Mouse (Mus musculus): ENCODE data around the gene Ppp1r15b.

The Ppp1r15b gene

DNA sequence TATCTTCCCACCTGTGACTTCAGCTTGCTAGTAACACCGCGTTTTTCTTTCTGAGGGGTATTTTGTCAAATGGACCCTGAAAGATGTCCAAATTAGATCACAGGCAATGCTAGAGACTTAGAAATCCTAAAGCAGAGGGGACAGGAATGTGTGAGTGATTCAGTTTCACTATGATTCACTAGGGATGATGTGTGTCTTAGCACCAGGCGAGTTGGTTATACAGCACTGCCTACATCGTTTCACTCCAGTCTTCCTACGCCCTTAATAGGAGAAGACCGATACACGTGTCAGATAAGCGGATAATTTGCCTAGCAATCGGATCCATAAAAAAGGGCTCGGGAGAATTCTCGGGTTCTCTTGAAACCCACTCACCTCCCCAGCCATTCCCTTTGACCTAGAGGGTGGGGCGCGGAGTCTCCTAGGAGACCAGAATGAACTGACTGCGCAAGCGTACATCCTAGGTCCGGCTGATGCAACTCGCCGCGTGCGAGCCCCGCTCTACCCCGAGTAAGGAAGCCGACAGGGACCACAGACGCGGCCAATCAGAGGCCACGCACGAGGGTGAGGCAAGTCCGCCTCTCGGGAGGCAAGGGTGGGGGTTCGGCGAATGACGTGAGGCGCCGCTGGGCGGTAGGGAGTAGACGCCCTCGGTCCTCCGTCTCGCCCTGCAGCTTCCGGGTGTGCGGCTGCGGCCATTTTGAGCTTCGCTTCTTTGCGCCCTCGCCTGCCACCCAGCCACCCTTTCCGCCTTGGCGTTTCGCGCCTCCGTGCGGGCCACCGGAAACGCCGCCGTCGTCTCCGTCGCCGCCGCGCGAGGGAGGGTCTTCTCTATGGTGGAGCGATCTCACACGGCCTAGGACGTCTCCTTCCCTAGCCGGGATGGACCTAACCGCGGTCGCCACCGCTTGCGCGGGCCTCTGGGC is at the start of gene Ppp1r15b:
Gene Ppp1r15b, plus strand, starts transcription at position 506 of the 923 bp plus-strand sequence.
- peak; percentile 100 for DNase-seq

- DNase-seq, result no peak
Measured at GRCm38 (mm10) chr1:133083003-133083546, 47.9 kb upstream of the Ppp1r15b start.

DNA sequence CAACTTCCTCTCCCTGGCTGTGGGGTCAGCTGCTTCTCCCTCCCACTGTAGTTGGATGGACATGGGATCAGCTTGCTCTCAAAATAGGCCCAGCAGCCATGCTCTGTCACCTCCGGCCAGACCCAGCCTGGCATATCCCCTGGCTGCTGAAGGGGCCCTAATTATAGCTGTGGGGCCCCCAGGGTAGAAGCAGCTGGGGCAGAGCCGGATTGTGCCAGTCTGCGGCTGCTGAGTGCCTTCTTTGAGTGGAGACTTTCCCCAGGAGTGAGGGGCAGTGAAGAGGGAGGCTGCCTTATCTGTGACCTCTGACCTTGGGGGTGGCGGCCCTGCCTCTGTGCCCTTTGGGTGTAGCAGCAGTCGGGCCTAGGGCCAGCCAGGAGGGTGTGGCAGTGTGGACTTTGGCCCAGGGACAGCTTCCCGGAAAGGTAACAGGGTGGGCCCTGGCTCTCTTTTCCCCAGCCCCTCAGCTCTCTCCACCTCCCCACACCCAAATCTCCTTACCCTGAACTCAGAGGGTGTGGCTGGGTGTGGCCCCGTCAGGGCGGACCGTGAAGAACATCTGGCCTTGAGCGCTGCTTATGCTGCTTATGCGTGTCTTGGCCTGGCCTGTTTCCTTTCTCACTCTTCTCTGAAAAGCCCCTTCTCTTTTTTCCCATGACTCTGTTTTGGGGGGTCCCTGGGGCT is 46.9 kb upstream of the Ppp1r15b start:
- DNase-seq, result no peak

DNA sequence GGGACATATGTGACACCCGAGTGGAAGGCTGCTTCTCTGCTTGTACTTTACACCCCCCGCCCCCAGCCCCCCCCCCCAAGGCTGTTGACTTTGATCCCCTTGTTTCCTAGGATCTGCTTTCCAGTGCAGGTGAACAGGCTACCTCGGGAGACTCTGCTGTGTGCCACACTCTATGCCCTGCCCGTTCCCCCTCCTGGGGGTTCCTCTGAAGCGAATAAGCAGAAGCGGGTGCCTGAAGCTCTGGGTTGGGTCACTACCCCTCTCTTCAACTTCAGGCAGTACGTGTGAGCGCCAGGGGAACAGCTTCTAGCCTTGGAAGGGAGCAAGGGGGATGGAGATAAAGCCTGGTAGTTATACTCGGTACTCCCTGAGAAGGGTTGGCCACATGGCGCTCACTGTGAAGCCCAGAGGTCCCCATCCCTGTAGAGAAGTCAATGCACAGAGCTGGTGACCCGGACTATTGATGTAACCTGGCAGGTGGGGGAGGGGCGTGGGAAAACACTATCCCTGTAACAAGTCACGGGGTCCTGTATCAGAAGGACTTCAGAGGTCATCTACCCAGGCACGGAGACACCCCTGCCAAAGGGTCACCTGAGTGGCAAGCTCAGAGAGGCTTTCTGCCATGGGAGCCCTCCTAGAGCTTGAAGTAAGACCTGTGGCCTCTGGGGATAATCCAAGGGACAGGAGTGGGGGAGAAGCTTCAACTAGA is 46.1 kb upstream of the Ppp1r15b start:
- no peak for DNase-seq

GRCm38 (mm10) chr1:133085417-133085742 is 45.6 kb upstream of the Ppp1r15b start:
- no peak for DNase-seq

DNA sequence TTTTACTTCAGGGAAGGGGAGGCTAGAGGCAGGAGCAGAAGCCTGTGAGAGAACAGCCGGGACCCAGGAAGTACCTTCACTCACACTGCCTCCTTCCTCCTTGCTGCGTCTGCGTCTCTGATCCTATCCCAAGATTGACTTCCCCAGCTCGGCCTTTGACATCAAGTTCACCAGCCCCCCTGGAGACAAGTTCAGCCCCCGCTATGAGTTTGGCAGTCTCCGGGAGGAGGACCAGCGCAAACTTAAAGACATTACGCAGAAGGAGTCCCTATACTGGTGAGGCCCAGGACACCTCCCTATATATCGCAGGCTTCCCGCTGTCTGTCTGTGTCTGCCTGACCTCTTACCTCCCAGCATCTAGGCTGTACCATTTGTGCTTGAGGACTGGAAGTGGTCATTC is 44.1 kb upstream of the Ppp1r15b start:
- no peak for DNase-seq

DNA sequence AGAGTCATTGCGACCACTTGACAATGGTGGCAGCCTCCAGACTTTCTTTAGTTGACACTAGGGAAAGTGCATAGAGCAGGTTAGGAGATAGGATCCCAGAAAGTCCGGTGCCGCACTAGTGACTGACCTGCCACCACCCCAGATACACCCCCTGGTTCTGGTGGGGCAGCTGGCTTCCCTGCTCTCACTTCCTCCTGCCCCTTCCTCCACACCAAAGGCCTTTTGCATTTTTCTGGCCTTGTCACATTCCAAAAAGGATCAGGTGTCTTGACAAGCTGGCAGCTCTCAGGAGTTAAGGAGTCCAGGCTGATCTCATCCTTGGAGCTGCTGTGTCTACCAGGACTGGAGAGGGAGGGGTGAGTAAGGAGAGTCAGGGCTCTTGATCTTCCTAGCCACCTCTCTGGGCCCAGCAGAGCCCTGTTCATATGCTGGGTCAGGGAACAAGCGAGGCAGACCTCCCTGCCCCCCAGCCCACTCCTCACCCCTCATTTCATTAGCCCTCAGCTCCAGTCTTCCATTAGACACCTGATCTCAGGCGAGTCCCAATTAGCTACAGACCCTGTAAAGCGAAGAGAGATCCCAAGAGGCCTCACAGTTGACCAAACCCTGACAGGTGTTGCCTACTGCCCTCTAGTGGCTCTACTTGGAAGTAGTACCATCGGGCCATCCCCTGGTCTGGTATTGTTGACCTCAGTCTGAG is 43.6 kb upstream of the Ppp1r15b start:
- DNase-seq, result peak; percentile 35

- no peak for DNase-seq
Measured at GRCm38 (mm10) chr1:133088196-133088595, 42.7 kb upstream of the Ppp1r15b start.

- DNase-seq, result no peak
Measured at GRCm38 (mm10) chr1:133089415-133089814, 41.5 kb upstream of the Ppp1r15b start.

- DNase-seq, result no peak
Measured at GRCm38 (mm10) chr1:133090641-133091040, 40.3 kb upstream of the Ppp1r15b start.

DNA sequence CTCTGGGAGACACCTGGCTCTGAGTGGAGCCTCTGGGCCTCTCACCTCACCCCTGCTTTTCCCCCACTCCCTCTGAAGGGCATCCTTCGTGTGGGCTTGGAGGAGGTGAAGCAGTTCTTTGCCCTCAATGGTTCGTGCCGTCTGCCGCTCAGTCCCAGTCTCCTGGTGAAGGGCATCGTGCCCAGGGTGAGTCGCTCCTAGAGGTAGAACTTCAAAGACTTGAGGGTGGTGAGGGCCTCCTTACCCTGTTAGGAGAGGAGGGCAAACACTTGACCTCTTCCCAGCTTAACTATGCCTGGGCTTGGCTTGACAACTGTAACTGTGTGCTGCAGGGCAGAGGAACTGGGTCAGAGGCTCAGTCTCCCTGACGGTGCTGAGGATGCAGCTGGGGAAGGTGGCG is 39.5 kb upstream of the Ppp1r15b start:
- DNase-seq, result no peak

- no peak for DNase-seq
Measured at GRCm38 (mm10) chr1:133093719-133094118, 37.2 kb upstream of the Ppp1r15b start.

- peak; percentile 59 for DNase-seq
Measured at GRCm38 (mm10) chr1:133100980-133101798, 29.8 kb upstream of the Ppp1r15b start.

GRCm38 (mm10) chr1:133102108-133102507 is 28.8 kb upstream of the Ppp1r15b start:
- no peak for DNase-seq

- DNase-seq, result no peak
Measured at GRCm38 (mm10) chr1:133103315-133103714, 27.6 kb upstream of the Ppp1r15b start.

DNA sequence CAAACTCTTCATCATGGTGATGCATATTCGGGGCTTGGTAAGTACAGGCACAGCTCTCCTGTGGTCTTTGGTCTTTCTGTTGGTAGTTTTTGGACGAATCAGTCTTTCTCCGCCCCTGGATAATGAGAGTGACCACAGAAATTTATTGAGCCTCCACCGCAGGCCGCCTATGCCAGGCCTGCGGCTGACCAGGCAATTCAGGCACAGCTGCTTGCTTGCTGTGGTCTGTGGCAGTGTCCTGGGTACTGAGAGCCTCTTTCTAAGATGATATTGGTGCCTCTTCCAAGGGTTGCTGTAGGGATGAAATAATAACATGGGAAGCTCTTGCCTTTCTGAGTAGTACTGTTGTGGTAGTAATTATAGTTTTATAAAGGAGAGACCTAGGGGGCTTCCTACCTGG is 27.1 kb upstream of the Ppp1r15b start:
- DNase-seq, result no peak

GRCm38 (mm10) chr1:133116108-133116507 is 14.8 kb upstream of the Ppp1r15b start:
- no peak for DNase-seq

GRCm38 (mm10) chr1:133118127-133118526 is 12.8 kb upstream of the Ppp1r15b start:
- no peak for DNase-seq

- no peak for DNase-seq
Measured at GRCm38 (mm10) chr1:133118844-133119243, 12.1 kb upstream of the Ppp1r15b start.

DNA sequence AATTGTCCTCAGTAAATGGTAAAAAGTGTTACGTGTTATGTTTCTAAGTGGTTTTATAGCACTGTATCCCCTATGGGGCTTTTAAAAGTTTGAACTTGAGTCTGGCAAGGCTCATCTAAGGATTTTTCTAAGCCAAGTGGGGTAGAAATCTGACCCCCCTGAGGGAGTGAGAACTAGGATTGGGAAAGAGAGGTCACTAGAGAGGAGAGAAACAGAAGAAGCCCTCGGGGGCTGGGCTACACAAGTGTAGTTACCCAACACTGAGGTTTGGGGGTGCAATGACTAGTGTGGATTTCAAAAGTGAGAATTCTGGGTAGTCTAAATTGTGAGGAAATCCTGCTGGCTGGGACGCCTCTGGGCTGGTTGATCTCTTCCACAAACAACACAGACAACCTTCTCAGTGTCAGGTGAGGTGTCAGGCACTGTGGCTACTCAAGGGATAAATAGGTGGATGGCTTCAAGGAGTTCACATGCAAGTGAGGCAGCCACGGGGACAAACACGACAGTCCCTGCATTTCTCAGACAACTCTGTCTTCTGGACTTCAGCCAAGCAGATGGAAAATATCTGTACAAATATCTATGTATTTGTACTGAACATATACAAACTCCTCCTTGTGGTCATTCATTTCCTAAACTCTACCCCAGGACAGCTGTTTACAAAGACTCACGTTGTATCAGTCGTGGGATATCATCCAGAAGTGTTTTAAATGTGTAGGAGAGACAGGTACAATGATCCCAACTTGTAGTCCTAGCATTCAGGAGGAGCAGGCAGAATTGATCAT is 10.8 kb upstream of the Ppp1r15b start:
- no peak for DNase-seq

DNA sequence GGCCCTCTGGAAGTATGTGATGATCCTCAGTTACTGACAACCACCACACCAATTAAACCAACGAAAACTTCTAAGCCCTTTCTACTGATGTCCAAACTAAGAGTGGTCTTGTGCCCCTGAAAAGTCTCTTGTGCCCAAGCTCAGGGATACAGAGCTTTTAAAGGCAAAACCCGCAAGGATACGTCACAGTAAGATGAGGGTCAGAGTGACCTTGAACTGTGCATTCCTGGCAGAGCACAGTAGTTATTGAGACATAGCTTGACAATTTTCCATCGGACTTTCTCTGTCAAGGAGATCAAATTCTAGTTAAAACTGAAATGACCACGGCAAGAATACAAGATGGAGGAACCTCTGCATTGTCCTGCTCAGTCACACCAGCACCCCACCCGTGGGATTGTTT is 9.7 kb upstream of the Ppp1r15b start:
- DNase-seq, result no peak

Measured in cerebellum, adult 11-12 months (tissue).